Mouse (Mus musculus): ENCODE results near the gene Arhgap29. TPM values are rescaled to one million over a fixed set of nuclear protein-coding genes. Genes with fewer than 3 reads are reported as not detected.

Arhgap29 gene
- total and polyA plus RNA-seq, 3 experiments = 1.2 to 25.1 (median 5.1) TPM

- no peaks in the 10 kb centered on the region for H3K4me1 ChIP-seq (ENCODE audit: insufficient read depth, low read depth, low read length)
- no peak overlapping the region for H3K4me3 ChIP-seq (ENCODE audit: low read depth, low read length)
- TF ChIP-seq TAL1 (conservative IDR thresholded peaks at IDR 0.05; ENCODE audit: low read depth, low read length) = no peak
- no peak for TF ChIP-seq POLR2AphosphoS5 (IDR thresholded peaks at IDR 0.05; ENCODE audit: insufficient replicate concordance, low read depth, low read length)
- TF ChIP-seq GATA2 (IDR thresholded peaks at IDR 0.05; ENCODE audit: borderline replicate concordance, low read depth, low read length) = no peak
- H3K9me3 ChIP-seq (replicated peaks) = peaks cover 9% of the 10 kb centered on the region
- DNase-seq (ENCODE audit: low spot score) (no peak), ATAC-seq (ENCODE audit: extremely low read depth, insufficient number of reproducible peaks, low FRiP score, poor library complexity, severe bottlenecking) (no peak)
- H3K36me3 ChIP-seq (replicated peaks) = no peaks in the 10 kb centered on the region
- H3K27me3 ChIP-seq (ENCODE audit: insufficient read depth, low read length) = peaks cover 4% of the 10 kb centered on the region; the same call in 1 of the 2 replicates
Observed at GRCm38 (mm10) chr3:121957606-121958344, 5.4 kb downstream of the Arhgap29 start.

- TF ChIP-seq POLR2AphosphoS5 (IDR thresholded peaks at IDR 0.05; ENCODE audit: insufficient replicate concordance, low read depth, low read length) (no peak), TAL1 (conservative IDR thresholded peaks at IDR 0.05; ENCODE audit: low read depth, low read length) (no peak), CTCF (IDR thresholded peaks at IDR 0.05; ENCODE audit: low read depth, low read length) (0 out of 2 replicates have a peak, but pooled peaks have one; percentile 9), GATA1 (IDR thresholded peaks at IDR 0.05; ENCODE audit: borderline replicate concordance, low read length) (no peak), GATA2 (IDR thresholded peaks at IDR 0.05; ENCODE audit: borderline replicate concordance, low read depth, low read length) (no peak)
- Histone ChIP-seq H3K36me3 (replicated peaks) (no peaks in the 10 kb centered on the region), H3K9me3 (replicated peaks) (no peaks in the 10 kb centered on the region), H3K27me3 (ENCODE audit: insufficient read depth, low read length) (0 out of 2 replicates have a peak, but pooled peaks cover 2% of the 10 kb centered on the region), H3K4me1 (ENCODE audit: insufficient read depth, low read depth, low read length) (peaks cover 16% of the 10 kb centered on the region), H3K4me3 (ENCODE audit: low read depth, low read length) (no peak overlapping the region)
- DNase-seq (ENCODE audit: low spot score) (peak; percentile 4), ATAC-seq (ENCODE audit: extremely low read depth, insufficient number of reproducible peaks, low FRiP score, poor library complexity, severe bottlenecking) (no peak)
Observed at GRCm38 (mm10) chr3:121964173-121964572, 11.8 kb downstream of the Arhgap29 start.

- peak; percentile 91 for DNase-seq (ENCODE audit: low spot score)
- no peaks in the 10 kb centered on the region for H3K9me3 ChIP-seq (replicated peaks)
- ATAC-seq (ENCODE audit: extremely low read depth, insufficient number of reproducible peaks, low FRiP score, poor library complexity, severe bottlenecking) = peak; percentile 99
- no peaks in the 10 kb centered on the region for H3K36me3 ChIP-seq (replicated peaks)
- H3K27me3 ChIP-seq (ENCODE audit: insufficient read depth, low read length) = 0 out of 2 replicates have a peak, but pooled peaks cover 2% of the 10 kb centered on the region
- H3K4me1 ChIP-seq (ENCODE audit: insufficient read depth, low read depth, low read length) = peaks cover 16% of the 10 kb centered on the region
- peak overlapping the region; percentile 81 for H3K4me3 ChIP-seq (ENCODE audit: low read depth, low read length)
- TF ChIP-seq GATA1 (IDR thresholded peaks at IDR 0.05; ENCODE audit: borderline replicate concordance, low read length) (no peak), TAL1 (conservative IDR thresholded peaks at IDR 0.05; ENCODE audit: low read depth, low read length) (no peak), GATA2 (IDR thresholded peaks at IDR 0.05; ENCODE audit: borderline replicate concordance, low read depth, low read length) (no peak), CTCF (IDR thresholded peaks at IDR 0.05; ENCODE audit: low read depth, low read length) (no peak), POLR2AphosphoS5 (IDR thresholded peaks at IDR 0.05; ENCODE audit: insufficient replicate concordance, low read depth, low read length) (no peak)
Observed at GRCm38 (mm10) chr3:121967681-121968476, 15.5 kb downstream of the Arhgap29 start.

GRCm38 (mm10) chr3:121968621-121969020 is 16.3 kb downstream of the Arhgap29 start:
- no peak for ATAC-seq (ENCODE audit: extremely low read depth, insufficient number of reproducible peaks, low FRiP score, poor library complexity, severe bottlenecking)
- Histone ChIP-seq H3K36me3 (replicated peaks) (no peaks in the 10 kb centered on the region), H3K9me3 (replicated peaks) (no peaks in the 10 kb centered on the region), H3K27me3 (ENCODE audit: insufficient read depth, low read length) (no peaks in the 10 kb centered on the region), H3K4me3 (ENCODE audit: low read depth, low read length) (no peak overlapping the region), H3K4me1 (ENCODE audit: insufficient read depth, low read depth, low read length) (peaks cover 16% of the 10 kb centered on the region)
- no peak for DNase-seq (ENCODE audit: low spot score)
- no peak for TF ChIP-seq GATA1 (IDR thresholded peaks at IDR 0.05; ENCODE audit: borderline replicate concordance, low read length)
- no peak for TF ChIP-seq POLR2AphosphoS5 (IDR thresholded peaks at IDR 0.05; ENCODE audit: insufficient replicate concordance, low read depth, low read length)
- no peak for TF ChIP-seq CTCF (IDR thresholded peaks at IDR 0.05; ENCODE audit: low read depth, low read length)
- no peak for TF ChIP-seq TAL1 (conservative IDR thresholded peaks at IDR 0.05; ENCODE audit: low read depth, low read length)
- no peak for TF ChIP-seq GATA2 (IDR thresholded peaks at IDR 0.05; ENCODE audit: borderline replicate concordance, low read depth, low read length)

GRCm38 (mm10) chr3:121969451-121969850 is 17.1 kb downstream of the Arhgap29 start:
- no peaks in the 10 kb centered on the region for H3K27me3 ChIP-seq (ENCODE audit: insufficient read depth, low read length)
- peaks cover 16% of the 10 kb centered on the region for H3K4me1 ChIP-seq (ENCODE audit: insufficient read depth, low read depth, low read length)
- no peaks in the 10 kb centered on the region for H3K9me3 ChIP-seq (replicated peaks)
- H3K36me3 ChIP-seq (replicated peaks) = no peaks in the 10 kb centered on the region
- no peak overlapping the region for H3K4me3 ChIP-seq (ENCODE audit: low read depth, low read length)
- ATAC-seq (ENCODE audit: extremely low read depth, insufficient number of reproducible peaks, low FRiP score, poor library complexity, severe bottlenecking) (no peak), DNase-seq (ENCODE audit: low spot score) (no peak)
- TF ChIP-seq GATA1 (IDR thresholded peaks at IDR 0.05; ENCODE audit: borderline replicate concordance, low read length) (no peak), TAL1 (conservative IDR thresholded peaks at IDR 0.05; ENCODE audit: low read depth, low read length) (no peak), POLR2AphosphoS5 (IDR thresholded peaks at IDR 0.05; ENCODE audit: insufficient replicate concordance, low read depth, low read length) (no peak), CTCF (IDR thresholded peaks at IDR 0.05; ENCODE audit: low read depth, low read length) (no peak), GATA2 (IDR thresholded peaks at IDR 0.05; ENCODE audit: borderline replicate concordance, low read depth, low read length) (no peak)

GRCm38 (mm10) chr3:121973761-121974160 is 21.4 kb downstream of the Arhgap29 start:
- Histone ChIP-seq H3K27me3 (ENCODE audit: insufficient read depth, low read length) (no peaks in the 10 kb centered on the region), H3K36me3 (replicated peaks) (no peaks in the 10 kb centered on the region), H3K9me3 (replicated peaks) (no peaks in the 10 kb centered on the region), H3K4me3 (ENCODE audit: low read depth, low read length) (no peak overlapping the region), H3K4me1 (ENCODE audit: insufficient read depth, low read depth, low read length) (peaks cover under 1% of the 10 kb centered on the region; the same call in 1 of the 2 replicates)
- ATAC-seq (ENCODE audit: extremely low read depth, insufficient number of reproducible peaks, low FRiP score, poor library complexity, severe bottlenecking) (no peak), DNase-seq (ENCODE audit: low spot score) (no peak)
- TF ChIP-seq CTCF (IDR thresholded peaks at IDR 0.05; ENCODE audit: low read depth, low read length) (no peak), POLR2AphosphoS5 (IDR thresholded peaks at IDR 0.05; ENCODE audit: insufficient replicate concordance, low read depth, low read length) (no peak), GATA1 (IDR thresholded peaks at IDR 0.05; ENCODE audit: borderline replicate concordance, low read length) (no peak), GATA2 (IDR thresholded peaks at IDR 0.05; ENCODE audit: borderline replicate concordance, low read depth, low read length) (no peak), TAL1 (conservative IDR thresholded peaks at IDR 0.05; ENCODE audit: low read depth, low read length) (no peak)

Measured in G1E (cell line).